Mouse (Mus musculus) bone marrow, adult 2 months (tissue): ENCODE data around the gene Anxa11.

Experiments used
- CTCF ChIP-seq: fragments of 200-500 bp; IDR thresholded peaks from 2 replicates; pipeline ENCODE4 v1.5.1; 2011; ENCODE audit warnings: low read length, control low read depth; ENCODE audit not compliant: control insufficient read depth, insufficient read depth
- POLR2A ChIP-seq: fragments of 200-500 bp; IDR thresholded peaks from 2 replicates; pipeline ENCODE4 v1.6.1; 2011; ENCODE audit warnings: low read depth, mild to moderate bottlenecking, control low read depth, low read length, borderline replicate concordance; ENCODE audit not compliant: control insufficient read depth

DNA sequence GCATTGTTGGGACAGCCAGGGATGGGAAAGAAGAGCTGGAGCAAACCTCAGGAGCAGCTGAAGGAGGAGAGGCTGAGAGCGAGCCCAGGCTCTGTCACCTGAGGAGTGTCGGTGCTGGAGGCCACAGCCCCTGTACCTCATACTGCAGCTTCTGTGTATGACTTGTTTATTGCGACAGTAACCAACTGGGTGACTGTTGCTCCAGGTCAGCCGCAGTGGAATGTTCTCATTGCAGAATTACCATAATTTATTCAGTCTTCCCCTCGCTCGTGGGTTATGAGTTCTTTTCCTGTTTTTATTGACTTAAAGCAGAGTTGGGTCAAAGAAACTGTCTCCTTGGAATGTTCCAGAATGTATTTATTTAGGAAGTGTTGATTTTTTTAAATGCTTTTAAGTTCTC lies 6.3 kb downstream of the Anxa11 start:
- TF ChIP-seq CTCF (no peak), POLR2A (no peak)
